In the genomic region with DNA sequence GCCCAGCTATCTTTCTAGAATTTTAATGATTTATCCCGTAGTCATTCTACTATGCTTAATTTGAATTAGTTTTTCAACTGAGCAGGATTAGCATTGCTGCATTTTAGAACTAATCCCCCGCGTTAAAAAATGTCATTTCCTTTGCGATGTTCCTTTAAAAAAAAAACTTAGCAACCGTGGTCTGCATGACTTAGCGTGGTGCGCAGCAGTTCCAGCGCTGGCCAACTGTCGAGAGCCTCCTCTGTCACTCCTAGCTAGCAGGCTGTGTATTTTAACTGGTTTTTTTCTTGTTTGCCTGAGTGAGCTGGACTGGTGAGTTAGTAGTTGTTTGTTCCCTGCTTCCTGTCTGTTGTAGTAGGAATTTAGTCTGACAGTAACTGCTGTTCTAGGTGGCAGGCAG, we compare ENCODE assay signal across 11 mouse cellular contexts. TPM values are rescaled to one million over a fixed set of nuclear protein-coding genes. Genes with fewer than 3 reads are reported as not detected.
DNase-seq lines count a peak whose midpoint lies in the region.
"Had no signal": no experiment of that assay in that cellular context is flagged by ENCODE, and none has a peak within 500 bp of the region (broad histone marks: within the 10 kb centered on the region; RNA-seq: fewer than 3 reads in every experiment).

No protein-coding gene starts in this region.

- peak; percentile 25 to 49 for DNase-seq in frontal cortex, postnatal 36 days (ENCODE audit: low spot score in 2 of 2)
- no peak for DNase-seq in frontal cortex, postnatal 10 days (ENCODE audit: low spot score in 2 of 2)
- peak; percentile 32 for DNase-seq in layer of hippocampus, adult 9-11 months
- DNase-seq in layer of hippocampus, adult 11-12 months (ENCODE audit: low spot score): no peak
- peak; percentile 55 for DNase-seq in 416B (ENCODE audit: low read depth)
- DNase-seq in heart, postnatal 14 days: peak; percentile 21 to 34
- no peak for DNase-seq in urinary bladder, postnatal 25 days (ENCODE audit: low spot score)
- DNase-seq in neural tube, embryonic 10.5 days (ENCODE audit: extremely low spot score, low spot score): no peak
- DNase-seq: B cell, adult 2 months; cerebellum, postnatal 25 days; thymus, postnatal 25 days had no signal

- intact Hi-C loops in heart, postnatal 14 days (cut with DNase I): no loop called here

RNA-seq across cellular contexts. Expression of gene Zfand3, which starts 48.9 kb away (rescaled TPM):
- 100 to 1,000 TPM; 118 to 128 TPM for total RNA-seq in heart, postnatal 14 days (2021)

Comparison
In these comparisons a context has a peak if more than half of its experiments do, and no peak if none do; other contexts are left out.
1. DNase-seq: peak in frontal cortex, postnatal 36 days (2 of 2), layer of hippocampus, adult 9-11 months (single experiment), 416B (single experiment) and heart, postnatal 14 days (2 of 2); none in frontal cortex, postnatal 10 days (0 of 2), layer of hippocampus, adult 11-12 months (single experiment), urinary bladder, postnatal 25 days (single experiment) and neural tube, embryonic 10.5 days (single experiment).